Mouse (Mus musculus): Measurements from ENCODE around the gene Gatb. TPM values are rescaled to one million over a fixed set of nuclear protein-coding genes. Genes with fewer than 3 reads are reported as not detected.
A peak's percentile ranks its signal among the peaks of the same experiment; 100 is the strongest.
"Not testable (repeated sequence)": the region's sequence is repeated elsewhere in the genome, so short reads cannot be mapped to it uniquely, and the experiment has no call there.

The Gatb gene
- polyA plus RNA-seq, 1 experiment from 2014 or later: 23.2 TPM

DNA sequence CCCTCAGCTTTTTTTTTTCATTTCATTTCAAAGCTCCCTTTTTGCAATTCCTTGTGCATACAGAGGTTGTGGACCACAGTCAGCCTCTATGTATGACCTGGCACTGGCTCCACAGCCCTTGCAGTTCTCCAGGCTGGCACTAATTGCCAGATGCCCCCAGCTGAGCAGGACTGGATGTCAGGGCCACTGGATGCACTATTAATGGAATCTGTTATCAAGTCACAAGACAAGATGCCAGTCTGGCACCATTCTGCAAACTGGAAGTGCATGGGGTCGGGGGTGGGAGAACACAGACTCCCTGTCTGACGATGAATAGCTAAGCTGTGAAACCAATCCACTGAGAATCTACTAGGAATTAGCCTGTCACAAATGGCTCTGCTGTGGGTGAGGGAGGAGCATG lies 22.6 kb upstream of the Gatb start:
- no peaks in the 10 kb centered on the region for H3K9me3 ChIP-seq (replicated peaks; ENCODE audit: control insufficient read depth, low read length, poor library complexity, severe bottlenecking)
- H3K4me1 ChIP-seq (ENCODE audit: control insufficient read depth, insufficient read depth, low read length): no peaks in the 10 kb centered on the region
- no peaks in the 10 kb centered on the region for H3K36me3 ChIP-seq (ENCODE audit: control insufficient read depth, insufficient read depth, low read length)
- ATAC-seq: no peak
- WGBS: 57% methylated on average over 2 of the region's 2 CpGs
- no peak overlapping the region for H3K9ac ChIP-seq (ENCODE audit: low read depth, low read length)
- no peak overlapping the region for H3K4me3 ChIP-seq (ENCODE audit: low read depth, low read length)
- H3K4me2 ChIP-seq (ENCODE audit: low read length): no peak overlapping the region
- H3K27me3 ChIP-seq (ENCODE audit: control insufficient read depth, insufficient read depth, low read depth, low read length): no peaks in the 10 kb centered on the region; the same call in 1 of the 2 replicates
- H3K27ac ChIP-seq (ENCODE audit: low read length): no peak overlapping the region

DNA sequence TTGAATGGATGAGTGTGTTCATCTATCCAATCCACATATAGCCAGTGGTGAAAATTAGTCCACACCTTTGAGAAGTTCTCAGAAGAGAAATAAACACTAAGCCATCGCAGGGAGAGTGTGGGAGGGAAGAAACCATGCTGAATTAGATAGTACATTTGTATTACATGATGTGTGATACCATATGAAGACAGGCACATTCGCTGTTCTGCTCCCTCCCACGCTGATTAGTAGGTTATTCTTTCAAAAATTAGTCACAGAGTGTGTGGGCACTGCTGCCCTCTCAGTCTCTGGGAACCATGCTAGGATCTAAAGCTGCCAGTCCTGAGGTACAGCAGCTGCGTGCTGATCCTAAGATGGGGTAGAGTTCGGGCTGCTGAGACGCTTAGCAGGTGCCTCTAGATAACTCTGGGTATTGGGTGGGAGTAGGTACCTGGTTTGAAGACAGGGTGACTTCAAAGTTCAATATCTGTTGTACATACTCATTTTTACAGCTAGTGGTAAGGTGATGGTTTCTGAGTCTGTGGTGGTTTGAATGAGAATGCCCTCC lies 20.1 kb upstream of the Gatb start:
- no peak for ATAC-seq
- no peaks in the 10 kb centered on the region for H3K36me3 ChIP-seq (ENCODE audit: control insufficient read depth, insufficient read depth, low read length)
- no peaks in the 10 kb centered on the region; the same call in 1 of the 2 replicates for H3K9me3 ChIP-seq (replicated peaks; ENCODE audit: control insufficient read depth, low read length, poor library complexity, severe bottlenecking)
- H3K4me1 ChIP-seq (ENCODE audit: control insufficient read depth, insufficient read depth, low read length): no peaks in the 10 kb centered on the region
- no peak overlapping the region for H3K4me3 ChIP-seq (ENCODE audit: low read depth, low read length)
- 85% methylated on average over 6 of the region's 6 CpGs for WGBS
- H3K9ac ChIP-seq (ENCODE audit: low read depth, low read length): no peak overlapping the region
- no peaks in the 10 kb centered on the region; the same call in 1 of the 2 replicates for H3K27me3 ChIP-seq (ENCODE audit: control insufficient read depth, insufficient read depth, low read depth, low read length)
- no peak overlapping the region for H3K27ac ChIP-seq (ENCODE audit: low read length)
- H3K4me2 ChIP-seq (ENCODE audit: low read length): no peak overlapping the region

DNA sequence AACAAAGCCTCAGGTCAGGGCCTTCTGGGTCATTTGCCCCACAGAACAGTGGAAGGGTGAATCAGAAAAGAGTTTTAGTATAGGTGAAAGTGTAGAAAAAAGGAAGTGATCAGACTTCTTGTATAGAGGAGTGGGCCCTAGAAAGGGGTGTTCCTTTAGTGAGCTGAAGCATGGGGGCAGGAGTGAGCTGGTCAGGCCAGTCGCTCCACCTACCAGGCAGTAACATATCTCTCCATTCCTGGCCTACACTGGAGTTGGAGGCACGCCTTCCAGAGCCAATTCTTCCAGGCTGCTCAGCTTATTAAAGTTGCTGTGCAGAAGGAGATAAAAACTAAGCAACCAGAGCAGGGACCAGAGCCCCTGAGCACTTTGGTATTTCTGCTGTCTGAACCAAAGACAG lies 9.3 kb upstream of the Gatb start:
- Histone ChIP-seq H3K4me2 (ENCODE audit: low read length) (no peak overlapping the region), H3K27me3 (ENCODE audit: control insufficient read depth, insufficient read depth, low read depth, low read length) (no peaks in the 10 kb centered on the region), H3K4me1 (ENCODE audit: control insufficient read depth, insufficient read depth, low read length) (no peaks in the 10 kb centered on the region), H3K27ac (ENCODE audit: low read length) (no peak overlapping the region), H3K4me3 (ENCODE audit: low read depth, low read length) (no peak overlapping the region), H3K36me3 (ENCODE audit: control insufficient read depth, insufficient read depth, low read length) (no peaks in the 10 kb centered on the region), H3K9ac (ENCODE audit: low read depth, low read length) (no peak overlapping the region), H3K9me3 (replicated peaks; ENCODE audit: control insufficient read depth, low read length, poor library complexity, severe bottlenecking) (no peaks in the 10 kb centered on the region)
- WGBS: 70% methylated on average over 2 of the region's 2 CpGs
- ATAC-seq: no peak

DNA sequence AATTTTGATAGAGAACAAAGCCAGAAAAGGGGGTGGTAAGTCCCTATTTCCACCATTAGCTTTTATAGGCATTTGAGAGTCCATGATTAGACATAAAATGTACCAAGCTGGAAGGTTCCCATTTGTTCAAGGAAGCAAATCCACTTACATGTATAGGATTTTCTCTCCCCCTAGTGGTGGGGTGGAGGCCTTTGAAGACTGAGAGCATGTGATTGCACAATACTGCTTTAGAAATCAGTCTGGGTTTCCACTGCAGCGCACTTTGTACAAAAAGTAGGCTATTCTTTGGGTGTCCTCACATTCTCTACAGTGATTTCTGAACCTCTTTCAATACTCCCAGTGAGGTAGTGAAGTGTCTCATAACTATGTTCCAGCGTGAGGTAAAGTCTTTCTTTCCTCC lies 2.6 kb upstream of the Gatb start:
- H3K4me2 ChIP-seq (ENCODE audit: low read length): no peak overlapping the region
- no peaks in the 10 kb centered on the region for H3K9me3 ChIP-seq (replicated peaks; ENCODE audit: control insufficient read depth, low read length, poor library complexity, severe bottlenecking)
- no peaks in the 10 kb centered on the region for H3K36me3 ChIP-seq (ENCODE audit: control insufficient read depth, insufficient read depth, low read length)
- H3K27me3 ChIP-seq (ENCODE audit: control insufficient read depth, insufficient read depth, low read depth, low read length): no peaks in the 10 kb centered on the region
- WGBS: 49% methylated on average over 2 of the region's 2 CpGs
- no peak for ATAC-seq
- H3K9ac ChIP-seq (ENCODE audit: low read depth, low read length): no peak overlapping the region
- peaks cover 1% of the 10 kb centered on the region; the same call in 1 of the 2 replicates for H3K4me1 ChIP-seq (ENCODE audit: control insufficient read depth, insufficient read depth, low read length)
- H3K27ac ChIP-seq (ENCODE audit: low read length): no peak overlapping the region
- no peak overlapping the region for H3K4me3 ChIP-seq (ENCODE audit: low read depth, low read length)

DNA sequence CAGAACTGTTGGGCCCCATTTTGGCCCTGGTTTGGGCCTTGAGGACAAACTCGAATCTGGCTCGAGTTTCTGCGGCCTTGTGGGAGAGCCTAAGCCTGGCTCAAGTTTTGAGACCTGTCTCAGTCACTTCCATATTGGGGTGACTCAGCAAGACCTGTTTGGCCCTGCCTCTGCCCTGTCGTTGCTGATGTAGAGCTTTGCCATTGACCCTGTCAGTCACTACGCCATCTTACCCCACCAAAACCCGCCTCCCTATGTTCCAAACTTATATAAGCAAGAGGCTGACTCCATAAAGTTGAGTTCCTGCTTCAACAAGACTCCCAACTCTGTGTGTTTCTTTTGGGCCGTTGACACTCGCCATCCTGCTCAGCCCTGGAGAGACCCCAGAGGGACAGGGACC lies 1.4 kb upstream of the Gatb start:
- ATAC-seq: not testable (repeated sequence)

DNA sequence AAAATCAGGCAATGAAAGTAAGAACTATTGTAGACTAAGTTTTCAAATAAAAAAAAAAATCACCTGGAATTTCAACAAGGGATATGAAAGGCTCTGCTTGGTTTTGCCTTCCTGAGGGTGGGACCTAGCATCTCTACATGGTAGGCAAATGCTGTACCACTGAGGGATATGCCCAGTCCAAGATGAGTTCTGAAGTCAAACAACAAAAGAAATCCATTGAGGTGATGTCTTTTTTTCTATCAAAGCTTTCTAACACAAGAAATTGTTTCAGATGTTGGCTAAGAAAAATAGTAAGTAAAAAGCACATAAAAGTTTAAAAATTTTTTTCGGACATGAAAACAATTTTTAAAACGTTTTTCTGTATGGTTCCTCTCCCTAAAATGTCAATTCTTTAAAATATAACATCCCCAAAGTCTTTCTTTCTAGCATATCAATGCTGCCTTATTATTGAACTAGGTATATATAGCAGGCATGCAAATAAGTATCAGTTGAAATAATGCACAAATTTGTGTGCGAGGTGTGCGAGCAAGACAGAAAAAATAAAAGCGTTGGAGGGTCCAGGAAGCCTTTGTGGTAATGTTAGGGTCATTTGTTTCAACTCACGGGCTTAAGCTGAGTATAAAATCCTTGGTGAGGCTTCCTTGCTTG lies 579 bp upstream of the Gatb start:
- H3K27ac ChIP-seq (ENCODE audit: low read length): peak overlapping the region; percentile 53; the same call in 1 of the 2 replicates
- peaks cover 2% of the 10 kb centered on the region; the same call in 1 of the 2 replicates for H3K4me1 ChIP-seq (ENCODE audit: control insufficient read depth, insufficient read depth, low read length)
- ATAC-seq: no peak
- 20% methylated on average over 6 of the region's 6 CpGs for WGBS
- H3K4me2 ChIP-seq (ENCODE audit: low read length): peak overlapping the region; percentile 58
- H3K9me3 ChIP-seq (replicated peaks; ENCODE audit: control insufficient read depth, low read length, poor library complexity, severe bottlenecking): no peaks in the 10 kb centered on the region
- H3K36me3 ChIP-seq (ENCODE audit: control insufficient read depth, insufficient read depth, low read length): no peaks in the 10 kb centered on the region
- 0 out of 2 replicates have a peak overlapping the region, but pooled peaks have one; percentile 46 for H3K9ac ChIP-seq (ENCODE audit: low read depth, low read length)
- H3K27me3 ChIP-seq (ENCODE audit: control insufficient read depth, insufficient read depth, low read depth, low read length): no peaks in the 10 kb centered on the region
- H3K4me3 ChIP-seq (ENCODE audit: low read depth, low read length): peak overlapping the region; percentile 84

More for the DNA sequence above, 1.4 kb upstream of the Gatb start:
- WGBS: 90% methylated on average over 8 of the region's 8 CpGs
- H3K27me3 ChIP-seq (ENCODE audit: control insufficient read depth, insufficient read depth, low read depth, low read length); H3K27ac ChIP-seq (ENCODE audit: low read length); H3K36me3 ChIP-seq (ENCODE audit: control insufficient read depth, insufficient read depth, low read length); H3K4me2 ChIP-seq (ENCODE audit: low read length); H3K4me3 ChIP-seq (ENCODE audit: low read depth, low read length); H3K4me1 ChIP-seq (ENCODE audit: control insufficient read depth, insufficient read depth, low read length); H3K9me3 ChIP-seq (replicated peaks; ENCODE audit: control insufficient read depth, low read length, poor library complexity, severe bottlenecking); H3K9ac ChIP-seq (ENCODE audit: low read depth, low read length): not testable (repeated sequence)

DNA sequence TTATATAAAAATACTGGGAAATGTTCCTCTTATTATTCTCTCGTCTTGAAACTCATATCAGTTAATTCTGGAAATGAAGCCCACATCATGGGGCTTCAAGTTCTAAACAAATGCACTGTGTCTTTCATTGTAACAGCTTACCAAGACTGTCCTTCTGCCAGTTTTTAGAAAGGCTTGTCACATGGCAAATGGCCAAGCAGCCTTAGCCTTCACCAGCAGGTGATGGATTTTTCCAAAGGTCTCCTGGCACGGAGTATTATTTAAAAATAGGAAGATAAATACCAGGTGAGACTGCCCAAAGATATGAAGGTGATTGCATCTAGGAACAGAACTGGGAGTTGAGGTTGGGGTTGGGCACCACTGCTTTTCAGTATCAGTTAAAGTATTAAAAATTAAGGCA lies 8.8 kb downstream of the Gatb start:
- Histone ChIP-seq H3K9me3 (replicated peaks; ENCODE audit: control insufficient read depth, low read length, poor library complexity, severe bottlenecking) (no peaks in the 10 kb centered on the region), H3K27me3 (ENCODE audit: control insufficient read depth, insufficient read depth, low read depth, low read length) (no peaks in the 10 kb centered on the region), H3K4me3 (ENCODE audit: low read depth, low read length) (no peak overlapping the region), H3K36me3 (ENCODE audit: control insufficient read depth, insufficient read depth, low read length) (no peaks in the 10 kb centered on the region), H3K27ac (ENCODE audit: low read length) (no peak overlapping the region), H3K4me2 (ENCODE audit: low read length) (no peak overlapping the region), H3K9ac (ENCODE audit: low read depth, low read length) (no peak overlapping the region), H3K4me1 (ENCODE audit: control insufficient read depth, insufficient read depth, low read length) (no peaks in the 10 kb centered on the region)
- 86% methylated on average over 2 of the region's 2 CpGs for WGBS
- no peak for ATAC-seq

DNA sequence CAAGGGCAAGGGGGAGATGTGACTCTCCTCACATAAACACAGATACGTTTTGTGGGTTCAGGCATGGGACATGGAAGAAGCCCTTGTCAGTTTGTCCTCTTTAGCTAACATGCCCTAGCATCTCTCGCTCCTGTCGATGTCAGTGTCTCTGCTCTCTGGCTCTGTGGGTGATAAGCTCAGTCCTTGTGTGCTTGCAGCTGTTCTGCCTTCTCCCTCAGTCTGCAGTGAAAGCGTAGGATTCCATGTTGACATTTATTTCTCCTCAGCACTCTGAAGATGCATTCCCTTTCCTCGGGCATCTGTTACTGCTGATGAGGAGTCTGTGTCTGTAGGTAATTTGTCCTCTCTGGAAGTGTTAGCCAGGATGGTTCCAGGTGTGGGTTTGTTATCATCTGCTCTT lies 9.3 kb downstream of the Gatb start:
- Histone ChIP-seq H3K9me3 (replicated peaks; ENCODE audit: control insufficient read depth, low read length, poor library complexity, severe bottlenecking) (no peaks in the 10 kb centered on the region), H3K27me3 (ENCODE audit: control insufficient read depth, insufficient read depth, low read depth, low read length) (no peaks in the 10 kb centered on the region), H3K4me3 (ENCODE audit: low read depth, low read length) (no peak overlapping the region), H3K4me1 (ENCODE audit: control insufficient read depth, insufficient read depth, low read length) (no peaks in the 10 kb centered on the region), H3K9ac (ENCODE audit: low read depth, low read length) (no peak overlapping the region), H3K27ac (ENCODE audit: low read length) (no peak overlapping the region), H3K36me3 (ENCODE audit: control insufficient read depth, insufficient read depth, low read length) (no peaks in the 10 kb centered on the region), H3K4me2 (ENCODE audit: low read length) (no peak overlapping the region)
- ATAC-seq: no peak
- 88% methylated on average over 5 of the region's 5 CpGs for WGBS

DNA sequence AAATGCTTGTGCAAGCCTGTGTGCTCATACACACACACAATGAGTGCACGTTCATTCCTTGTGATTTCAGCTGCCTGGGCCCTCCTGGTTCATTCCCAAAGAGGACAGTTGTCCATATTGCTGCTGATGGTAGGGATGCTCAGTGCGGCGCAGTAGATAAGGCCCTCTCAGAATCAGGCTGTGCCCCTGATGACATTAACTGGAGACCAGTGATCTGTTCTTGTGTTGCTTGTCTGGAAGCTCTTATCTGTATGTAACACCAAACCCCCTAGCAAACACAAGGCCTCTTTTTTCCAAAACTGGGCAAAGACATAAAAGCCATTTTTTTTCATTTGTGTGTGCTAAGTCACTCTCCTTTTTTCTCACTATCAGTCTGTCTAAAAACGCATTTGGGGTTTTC lies 11.0 kb downstream of the Gatb start:
- H3K4me1 ChIP-seq (ENCODE audit: control insufficient read depth, insufficient read depth, low read length): no peaks in the 10 kb centered on the region
- H3K27me3 ChIP-seq (ENCODE audit: control insufficient read depth, insufficient read depth, low read depth, low read length): no peaks in the 10 kb centered on the region
- no peaks in the 10 kb centered on the region for H3K36me3 ChIP-seq (ENCODE audit: control insufficient read depth, insufficient read depth, low read length)
- no peaks in the 10 kb centered on the region for H3K9me3 ChIP-seq (replicated peaks; ENCODE audit: control insufficient read depth, low read length, poor library complexity, severe bottlenecking)
- no peak overlapping the region for H3K4me2 ChIP-seq (ENCODE audit: low read length)
- ATAC-seq: no peak
- WGBS: 89% methylated on average over 4 of the region's 4 CpGs
- H3K9ac ChIP-seq (ENCODE audit: low read depth, low read length): no peak overlapping the region
- no peak overlapping the region for H3K27ac ChIP-seq (ENCODE audit: low read length)
- H3K4me3 ChIP-seq (ENCODE audit: low read depth, low read length): no peak overlapping the region
